In genomic region chr6:94635343-94635742, GRCm38 (mm10) we compare ENCODE assay signal across 16 mouse cellular contexts.
DNase-seq lines count a peak whose midpoint lies in the region; ATAC-seq and TF ChIP-seq lines count a peak whose summit lies in the region.
"Had no signal": no experiment of that assay in that cellular context is flagged by ENCODE, and none has a peak within 500 bp of the region (broad histone marks: within the 10 kb centered on the region; RNA-seq: fewer than 3 reads in every experiment).

No protein-coding gene starts in this region.

- H3K36me3 ChIP-seq in thymus, adult 2 months (ENCODE audit: control insufficient read depth, insufficient read depth, low read length): no peaks in the 10 kb centered on the region
- no peaks in the 10 kb centered on the region for H3K36me3 ChIP-seq in hindbrain, embryonic 12.5 days
- no peaks in the 10 kb centered on the region for H3K36me3 ChIP-seq in stomach, postnatal 0 days (ENCODE audit: control insufficient read depth, insufficient read depth, low read length)

- peak; percentile 39; the same call in 1 of the 2 replicates for ATAC-seq in frontal cortex, adult (ENCODE audit: low TSS enrichment)
- no peak for ATAC-seq in hindbrain, embryonic 12.5 days (ENCODE audit: low FRiP score)
- ATAC-seq in stomach, postnatal 0 days (ENCODE audit: low FRiP score, low TSS enrichment): peak; percentile 18; the same call in 1 of the 2 replicates

- H3K9ac ChIP-seq in hindbrain, embryonic 12.5 days: no peak overlapping the region; the same call in 1 of the 2 replicates
- no peak overlapping the region for H3K9ac ChIP-seq in stomach, postnatal 0 days (ENCODE audit: low read length)
- H3K9ac ChIP-seq: lung, embryonic 14.5 days had no signal

- no peak overlapping the region for H3K4me2 ChIP-seq in hindbrain, embryonic 12.5 days (replicated peaks)
- H3K4me2 ChIP-seq in stomach, postnatal 0 days (replicated peaks; ENCODE audit: low read depth): no peak overlapping the region
- H3K4me2 ChIP-seq: lung, embryonic 14.5 days had no signal

- no peak for TF ChIP-seq POLR2A in thymus, adult 2 months (IDR thresholded peaks at IDR 0.05; ENCODE audit: control insufficient read depth, extremely low read depth, insufficient read depth, low read length, poor library complexity)

- H3K9me3 ChIP-seq in hindbrain, embryonic 12.5 days (replicated peaks): no peaks in the 10 kb centered on the region
- H3K9me3 ChIP-seq in stomach, postnatal 0 days (ENCODE audit: control insufficient read depth, low read length): no peaks in the 10 kb centered on the region
- H3K9me3 ChIP-seq: megakaryocyte, embryonic 14.5 days had no signal

- H3K27ac ChIP-seq in thymus, adult 2 months (ENCODE audit: control insufficient read depth, insufficient read depth, low read length): peak overlapping the region; percentile 93
- H3K27ac ChIP-seq in hindbrain, embryonic 12.5 days: 0 out of 2 replicates have a peak overlapping the region, but pooled peaks have one; percentile 36
- 0 out of 2 replicates have a peak overlapping the region, but pooled peaks have one; percentile 30 for H3K27ac ChIP-seq in stomach, postnatal 0 days (replicated peaks)
- H3K27ac ChIP-seq: left cerebral cortex, adult 2 months had no signal

- no peak for DNase-seq in frontal cortex, postnatal 36 days (ENCODE audit: low spot score in 2 of 2)
- no peak for DNase-seq in thymus, adult 2 months
- DNase-seq in thymus, postnatal 0 days (ENCODE audit: low spot score): no peak
- DNase-seq in stomach, postnatal 0 days (ENCODE audit: low spot score): no peak
- no peak for DNase-seq in layer of hippocampus, adult 9-11 months
- no peak for DNase-seq in ovary, postnatal 36 days (ENCODE audit: low spot score)
- DNase-seq: cerebellum, adult 11-12 months; embryo, embryonic 11 days; kidney, postnatal 14 days; liver; right cerebral cortex, postnatal 14 days had no signal

- H3K27me3 ChIP-seq in thymus, adult 2 months (ENCODE audit: control insufficient read depth, insufficient read depth, low read length): no peaks in the 10 kb centered on the region
- no peaks in the 10 kb centered on the region for H3K27me3 ChIP-seq in hindbrain, embryonic 12.5 days
- H3K27me3 ChIP-seq in stomach, postnatal 0 days (ENCODE audit: control insufficient read depth, insufficient read depth, low read length): no peaks in the 10 kb centered on the region

- 80% methylated on average over 1 of the region's 1 CpGs for WGBS in thymus, adult 2 months
- 24% methylated on average over 1 of the region's 1 CpGs for WGBS in hindbrain, embryonic 12.5 days
- WGBS in stomach, postnatal 0 days: 50% methylated on average over 1 of the region's 1 CpGs

- no peak for TF ChIP-seq CTCF in thymus, adult 2 months (IDR thresholded peaks at IDR 0.05; ENCODE audit: borderline replicate concordance, control insufficient read depth, extremely low read depth, insufficient read depth, low read length, poor library complexity)
- no peak for TF ChIP-seq CTCF in stomach, postnatal 0 days (IDR thresholded peaks at IDR 0.05; ENCODE audit: low read depth)

- H3K4me1 ChIP-seq in thymus, adult 2 months (replicated peaks; ENCODE audit: control insufficient read depth, insufficient read depth, low read length): peaks cover 38% of the 10 kb centered on the region
- H3K4me1 ChIP-seq in hindbrain, embryonic 12.5 days: peaks cover 69% of the 10 kb centered on the region
- H3K4me1 ChIP-seq in stomach, postnatal 0 days (replicated peaks; ENCODE audit: control insufficient read depth, insufficient read depth): peaks cover 11% of the 10 kb centered on the region; the same call in 1 of the 2 replicates
- H3K4me1 ChIP-seq: megakaryocyte, embryonic 14.5 days had no signal

- no peak overlapping the region for H3K4me3 ChIP-seq in thymus, adult 2 months (ENCODE audit: control insufficient read depth, insufficient read depth, low read length)
- H3K4me3 ChIP-seq in hindbrain, embryonic 12.5 days: no peak overlapping the region
- H3K4me3 ChIP-seq in stomach, postnatal 0 days (ENCODE audit: low read depth, low read length): no peak overlapping the region
- H3K4me3 ChIP-seq: left cerebral cortex, adult 2 months; megakaryocyte, embryonic 14.5 days had no signal

- TF ChIP-seq EP300 in stomach, postnatal 0 days (optimal IDR thresholded peaks at IDR 0.05): no peak

Comparison
In these comparisons a context has a peak if more than half of its experiments do, and no peak if none do; other contexts are left out.
1. H3K27ac ChIP-seq: peak in every context shown above with its lines; median percentile 93 in thymus, adult 2 months; 36 in hindbrain, embryonic 12.5 days; 30 in stomach, postnatal 0 days.